Mouse (Mus musculus): ENCODE results near the gene Srpk3.
"Not testable (repeated sequence)": the region's sequence is repeated elsewhere in the genome, so short reads cannot be mapped to it uniquely, and the experiment has no call there.

The Srpk3 gene

DNA sequence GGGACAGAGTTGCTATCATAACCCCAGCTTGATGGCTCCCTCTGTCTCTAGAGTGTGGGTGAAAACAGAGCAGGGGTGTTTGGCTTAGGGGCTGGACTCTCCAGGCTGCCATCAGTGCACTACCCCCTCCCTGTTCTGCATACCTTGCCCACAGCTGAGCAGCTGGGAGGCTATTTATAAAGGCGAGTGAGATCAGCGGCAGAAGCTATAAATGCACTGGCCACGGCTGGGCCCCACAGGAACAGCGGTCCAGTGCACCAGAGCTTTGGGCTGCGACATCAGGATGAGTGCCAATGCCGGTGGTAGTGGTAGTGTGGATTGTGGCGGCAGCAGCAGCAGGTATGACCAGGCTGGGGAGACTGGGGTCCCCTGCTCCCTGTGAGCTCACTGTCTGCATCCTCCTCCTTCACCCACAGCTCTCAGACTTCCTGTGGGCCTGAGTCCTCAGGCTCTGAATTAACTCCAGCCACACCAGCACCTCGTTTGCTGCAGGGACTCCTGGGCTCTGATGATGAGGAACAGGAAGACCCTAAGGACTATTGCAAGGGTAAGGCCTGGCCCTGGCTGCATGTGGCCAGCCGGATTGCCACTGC lies at the start of gene Srpk3:
Gene Srpk3, plus strand, starts transcription at position 238 of the 593 bp plus-strand sequence.
- DNase-seq (ENCODE audit: low spot score in 2 of 2), result no peak

- DNase-seq (ENCODE audit: low spot score in 2 of 2), result no peak
Observed at GRCm38 (mm10) chrX:73730908-73731307, 43.3 kb upstream of the Srpk3 start.

DNA sequence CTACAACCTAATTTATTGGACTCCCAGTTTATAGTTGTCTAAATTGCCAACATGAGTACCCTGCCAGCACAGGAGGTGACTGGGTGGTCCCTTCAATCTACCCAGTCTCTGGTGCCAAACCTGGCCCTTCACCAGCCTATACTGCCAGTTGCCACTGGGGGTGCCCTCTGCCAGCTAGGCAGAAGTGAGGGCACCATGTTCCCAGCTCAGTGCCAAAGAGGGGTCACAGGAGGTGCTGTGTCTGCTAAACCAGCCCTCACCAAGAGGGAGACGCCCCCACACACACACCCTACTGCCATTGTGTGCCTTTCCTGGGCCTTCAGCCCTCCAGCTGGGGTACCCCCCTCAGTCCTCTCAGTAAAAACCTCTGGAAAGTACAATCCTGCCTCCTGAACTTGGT lies 36.0 kb upstream of the Srpk3 start:
- no peak for DNase-seq (ENCODE audit: low spot score in 2 of 2)

DNA sequence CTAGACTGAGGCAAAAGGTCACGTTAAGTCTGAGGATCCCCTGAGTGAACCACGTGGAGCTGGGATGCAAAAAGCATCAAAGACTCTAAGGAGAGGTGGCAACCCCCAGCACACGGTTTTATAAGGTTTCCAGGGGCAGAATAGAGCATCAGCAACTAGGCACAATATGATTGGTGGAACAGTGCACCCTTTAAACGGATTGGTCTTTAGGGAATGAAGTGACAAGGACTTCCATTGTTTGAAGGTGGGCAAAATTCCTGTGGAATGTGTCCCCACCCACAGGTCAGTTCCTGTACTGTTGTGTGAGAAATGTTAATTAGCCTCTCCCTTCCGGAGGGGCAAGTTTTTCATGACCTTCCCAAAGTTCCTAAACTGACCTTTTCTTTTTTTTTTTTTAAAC lies 35.1 kb upstream of the Srpk3 start:
- DNase-seq (ENCODE audit: low spot score in 2 of 2), result no peak

GRCm38 (mm10) chrX:73739841-73740240 lies 34.4 kb upstream of the Srpk3 start:
- DNase-seq (ENCODE audit: low spot score in 2 of 2), result not testable (repeated sequence)

DNA sequence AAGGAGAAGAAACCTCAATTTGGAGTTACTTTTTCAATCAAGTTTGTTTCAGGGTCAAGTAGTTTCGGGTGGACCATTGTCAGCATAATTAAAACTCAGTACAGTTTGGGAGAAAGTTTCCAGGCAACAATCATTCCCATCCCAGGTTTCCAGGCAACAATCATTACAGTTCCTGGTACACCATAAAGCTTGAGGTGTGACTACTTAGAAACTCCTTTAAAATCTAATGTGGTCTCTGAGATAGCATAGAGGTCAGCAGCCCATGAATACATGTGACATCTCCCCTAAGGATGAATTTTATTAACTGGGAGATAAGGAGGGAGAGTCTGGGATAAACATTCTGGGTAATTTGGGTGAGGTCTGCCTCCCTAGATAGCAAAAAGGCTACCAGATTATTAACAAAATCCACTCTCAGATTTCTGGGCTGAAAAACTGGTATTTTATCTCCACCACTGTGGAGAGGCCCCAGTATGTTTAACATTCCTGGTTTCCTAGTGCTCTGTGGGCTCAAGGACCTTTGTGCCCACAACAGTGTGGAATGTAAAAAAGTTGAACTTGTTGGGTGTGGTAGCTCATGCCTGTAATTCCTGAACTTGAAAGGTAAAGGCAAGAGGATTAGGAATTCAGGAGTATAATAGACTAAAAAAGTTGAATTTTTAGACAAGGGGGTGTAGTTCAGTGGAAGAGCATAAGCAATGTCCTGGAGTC lies 29.3 kb upstream of the Srpk3 start:
- no peak for DNase-seq (ENCODE audit: low spot score in 2 of 2)

DNA sequence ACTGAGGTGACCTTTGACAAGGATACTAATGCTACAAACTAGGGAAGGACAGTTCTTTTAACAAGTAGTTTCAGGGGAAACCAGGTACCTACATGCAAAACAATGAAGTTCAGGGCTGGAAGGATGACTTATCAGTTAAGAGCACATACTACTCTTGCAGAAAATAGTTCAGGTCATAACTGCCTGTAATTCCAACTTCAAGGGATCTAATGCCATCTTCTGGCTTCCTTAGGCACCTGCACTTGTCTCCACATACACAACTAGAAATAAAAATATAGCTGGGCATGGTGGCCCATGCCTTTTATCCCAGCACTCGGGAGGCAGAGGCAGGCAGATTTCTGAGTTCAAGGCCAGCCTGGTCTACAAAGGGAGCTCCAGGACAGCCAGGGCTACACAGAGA lies 25.2 kb upstream of the Srpk3 start:
- no peak for DNase-seq (ENCODE audit: low spot score in 2 of 2)

GRCm38 (mm10) chrX:73756334-73757140 lies 17.7 kb upstream of the Srpk3 start, which contains the start of gene Plxnb3:
Gene Plxnb3 (plus strand): TSS chrX:73757090.
- DNase-seq (ENCODE audit: low spot score in 2 of 2), result no peak

GRCm38 (mm10) chrX:73758611-73759290 lies 15.5 kb upstream of the Srpk3 start:
- DNase-seq (ENCODE audit: low spot score in 2 of 2), result no peak

DNA sequence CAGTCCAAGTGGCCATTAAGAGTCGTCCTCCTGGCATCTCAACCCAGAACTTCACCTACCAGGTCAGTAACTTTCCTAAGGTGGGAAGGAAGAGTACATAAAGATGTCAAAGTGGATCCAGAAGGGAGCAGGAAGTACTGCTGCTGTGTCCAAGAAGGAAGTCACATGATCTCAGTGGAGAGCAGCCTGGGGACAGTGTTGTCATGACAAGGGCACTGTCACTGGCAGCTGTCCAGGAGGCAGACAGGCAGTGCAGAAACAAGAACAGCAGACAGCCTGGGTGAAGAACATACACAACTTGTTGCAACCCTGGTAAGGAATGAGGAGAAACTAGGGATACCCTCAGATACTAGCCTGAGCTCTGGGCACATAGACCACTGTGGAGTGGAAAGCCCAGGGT lies 8.9 kb upstream of the Srpk3 start:
- no peak for DNase-seq (ENCODE audit: low spot score in 2 of 2)

DNA sequence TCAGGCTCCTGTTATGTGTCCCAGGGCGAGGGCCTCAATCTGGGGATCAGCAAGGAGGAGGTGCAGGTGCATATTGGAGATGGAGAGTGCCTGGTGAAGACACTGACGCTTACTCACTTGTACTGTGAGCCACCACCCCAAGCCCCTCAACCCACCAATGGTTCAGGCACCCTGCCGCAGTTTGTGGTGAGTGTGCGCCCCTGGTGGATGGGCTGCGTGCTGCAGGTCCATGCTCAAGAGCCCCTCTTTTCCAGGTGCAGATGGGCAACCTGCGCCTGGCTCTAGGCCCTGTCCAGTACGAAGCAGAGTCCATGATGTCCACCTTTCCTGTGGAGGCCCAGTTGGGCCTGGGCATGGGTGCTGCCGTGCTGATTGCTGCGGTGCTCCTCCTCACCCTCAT lies 6.9 kb upstream of the Srpk3 start:
- DNase-seq (ENCODE audit: low spot score in 2 of 2), result peak; percentile 25 to 36

DNA sequence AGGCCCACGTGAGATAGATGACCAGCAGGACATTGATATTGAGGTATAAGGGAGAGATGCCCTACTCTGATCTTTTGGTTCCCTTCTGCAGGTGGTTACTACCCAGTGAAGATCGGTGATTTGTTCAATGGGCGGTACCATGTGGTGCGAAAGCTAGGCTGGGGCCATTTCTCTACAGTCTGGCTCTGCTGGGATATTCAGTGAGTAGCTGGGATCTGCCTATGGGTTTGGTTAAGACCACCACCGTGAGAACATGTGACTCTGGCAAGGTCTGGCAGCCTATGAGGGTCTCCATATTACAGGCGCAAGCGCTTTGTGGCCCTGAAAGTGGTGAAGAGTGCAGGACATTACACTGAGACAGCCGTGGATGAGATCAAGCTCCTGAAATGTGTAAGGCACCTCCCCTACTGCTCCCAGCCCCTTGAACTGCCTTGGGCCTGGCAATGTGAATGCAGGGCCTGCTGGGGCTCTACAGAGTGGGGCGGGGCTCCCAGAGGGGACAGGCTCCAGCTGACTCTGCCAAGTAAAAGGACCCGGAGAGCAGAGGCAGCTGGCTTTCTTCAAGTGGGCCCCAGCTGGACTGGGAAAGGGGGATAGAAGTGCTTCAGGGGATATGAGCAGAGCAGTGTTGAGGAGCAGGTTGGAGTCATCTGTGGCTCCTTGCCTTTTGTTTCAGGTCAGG lies 738 bp downstream of the Srpk3 start:
- DNase-seq (ENCODE audit: low spot score in 2 of 2), result no peak

GRCm38 (mm10) chrX:73782227-73782626 lies 8.0 kb downstream of the Srpk3 start:
- no peak for DNase-seq (ENCODE audit: low spot score in 2 of 2)

GRCm38 (mm10) chrX:73785666-73786065 lies 11.5 kb downstream of the Srpk3 start:
- DNase-seq (ENCODE audit: low spot score in 2 of 2), result no peak

DNA sequence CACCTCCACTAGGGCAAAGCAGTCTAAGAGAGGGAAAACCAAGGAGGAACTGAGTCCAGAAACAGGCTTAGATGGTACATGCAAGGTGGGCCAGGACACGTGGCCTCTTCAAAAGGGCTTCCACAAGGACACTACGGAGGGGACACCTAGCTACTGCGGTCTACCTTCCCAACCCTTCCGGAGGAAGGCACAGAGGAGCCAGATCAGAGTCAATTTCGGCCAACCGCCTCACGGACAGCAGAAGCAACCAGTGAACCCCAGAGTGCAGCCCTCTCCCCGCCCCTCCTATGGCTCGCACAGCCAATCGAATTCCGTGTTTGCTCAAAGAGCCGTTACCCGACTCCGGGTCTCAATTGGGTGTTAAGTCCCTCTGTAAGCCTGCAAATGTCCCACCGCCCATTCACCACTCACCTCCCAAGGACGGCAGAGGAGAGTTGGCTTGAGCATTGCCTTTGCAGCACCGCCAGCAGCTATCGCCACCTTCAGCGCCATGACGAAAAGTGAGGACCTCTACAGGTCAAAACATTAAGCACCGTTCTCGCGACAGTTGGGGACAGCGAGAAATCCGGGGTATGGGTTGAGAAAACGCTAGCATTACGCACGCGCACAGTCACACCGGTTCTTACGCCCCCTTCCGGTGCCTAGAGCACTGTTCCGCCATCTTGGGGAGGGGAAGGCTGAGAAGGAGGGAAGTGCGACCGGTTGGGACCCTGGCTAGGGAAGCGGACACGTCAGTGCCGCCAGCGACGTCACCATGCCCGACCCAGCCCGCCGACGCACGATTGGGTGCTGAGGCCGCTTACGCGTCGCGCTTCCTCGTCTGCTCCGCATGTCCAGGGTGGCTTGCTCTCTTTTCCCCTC lies 12.4 kb downstream of the Srpk3 start, which contains the start of the genes Idh3g and Ssr4:
Gene Idh3g, minus strand, starts transcription at position 534 of the 861 bp plus-strand sequence.
Gene Ssr4, plus strand, starts transcription at position 665 of the 861 bp plus-strand sequence.
- peak; percentile 90 to 91 for DNase-seq (ENCODE audit: low spot score in 2 of 2)

DNA sequence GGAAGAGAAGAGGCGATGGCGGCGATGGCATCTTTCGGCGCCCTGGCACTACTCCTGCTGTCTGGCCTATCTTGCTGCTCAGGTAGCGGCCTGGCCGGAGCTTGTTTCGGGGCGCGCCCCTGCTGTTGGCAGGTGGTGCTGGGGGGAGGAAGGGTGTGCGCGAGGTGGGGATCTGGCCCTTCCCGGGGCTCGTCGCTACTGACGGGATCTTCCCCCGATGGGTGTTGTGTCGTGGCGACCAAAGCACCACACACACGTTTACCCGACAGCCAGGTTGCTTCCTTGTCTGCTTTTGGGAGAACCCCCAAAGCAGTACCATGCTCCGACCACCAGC lies 13.0 kb downstream of the Srpk3 start:
- no peak for DNase-seq (ENCODE audit: low spot score in 2 of 2)

GRCm38 (mm10) chrX:73788501-73788900 lies 14.3 kb downstream of the Srpk3 start:
- DNase-seq (ENCODE audit: low spot score in 2 of 2), result no peak

DNA sequence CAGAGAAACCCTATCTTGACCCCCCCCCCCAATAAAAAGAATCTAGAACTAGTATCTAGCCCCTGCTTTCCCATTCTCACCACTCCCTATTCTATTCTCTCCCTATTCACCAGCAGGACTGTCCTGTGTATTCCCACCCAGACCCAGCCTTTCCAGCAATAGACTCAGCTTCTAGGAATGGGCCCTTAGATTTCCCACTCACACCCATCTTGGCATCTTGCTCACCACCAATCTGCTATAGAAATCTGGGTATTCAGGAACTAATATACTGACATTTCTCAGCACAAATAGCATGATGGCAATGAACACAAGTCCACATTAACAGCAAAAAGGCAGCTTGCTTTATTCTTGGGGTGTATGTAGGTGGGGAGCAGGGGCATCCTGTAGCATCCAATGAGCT lies 18.8 kb downstream of the Srpk3 start:
- no peak for DNase-seq (ENCODE audit: low spot score in 2 of 2)

- no peak for DNase-seq (ENCODE audit: low spot score in 2 of 2)
Observed at GRCm38 (mm10) chrX:73793505-73793904, 19.3 kb downstream of the Srpk3 start.

DNA sequence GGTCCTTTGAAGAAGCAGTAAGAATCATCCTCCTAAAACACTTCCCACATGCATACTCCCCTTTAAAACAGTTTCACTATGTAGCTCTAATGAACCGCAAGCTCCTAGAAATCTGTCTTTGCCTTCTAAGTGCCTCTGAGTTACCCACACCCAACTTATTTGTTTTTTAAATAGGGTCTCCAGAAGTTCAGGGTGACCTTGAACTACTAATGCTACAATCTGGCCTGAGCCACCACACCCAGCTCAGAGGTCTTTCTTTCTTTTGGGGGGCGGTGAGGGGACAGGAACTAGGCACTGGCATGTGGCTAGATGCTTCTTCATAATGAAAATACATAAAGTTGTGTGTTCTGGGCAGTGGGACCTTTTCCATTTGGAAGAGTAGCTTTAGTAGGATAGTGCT lies 23.3 kb downstream of the Srpk3 start:
- no peak for DNase-seq (ENCODE audit: low spot score in 2 of 2)

- DNase-seq (ENCODE audit: low spot score in 2 of 2), result peak; percentile 57 to 76
Observed at GRCm38 (mm10) chrX:73798502-73798901, 24.3 kb downstream of the Srpk3 start.

Data from thymus, postnatal 10 days (tissue).